Mouse (Mus musculus): ENCODE results near the gene Adamtsl1.

- TF ChIP-seq TAL1 (conservative IDR thresholded peaks at IDR 0.05; ENCODE audit: low read depth, low read length) (no peak), CTCF (IDR thresholded peaks at IDR 0.05; ENCODE audit: low read depth, low read length) (no peak), POLR2AphosphoS5 (IDR thresholded peaks at IDR 0.05; ENCODE audit: insufficient replicate concordance, low read depth, low read length) (no peak), GATA1 (IDR thresholded peaks at IDR 0.05; ENCODE audit: borderline replicate concordance, low read length) (no peak), GATA2 (IDR thresholded peaks at IDR 0.05; ENCODE audit: borderline replicate concordance, low read depth, low read length) (no peak)
These were observed 506.6 kb downstream of the Adamtsl1 start for GRCm38 (mm10) chr4:86020372-86021090.

Measured in G1E (cell line).